Mouse (Mus musculus): ENCODE measurements around the gene Ccr9.

DNA sequence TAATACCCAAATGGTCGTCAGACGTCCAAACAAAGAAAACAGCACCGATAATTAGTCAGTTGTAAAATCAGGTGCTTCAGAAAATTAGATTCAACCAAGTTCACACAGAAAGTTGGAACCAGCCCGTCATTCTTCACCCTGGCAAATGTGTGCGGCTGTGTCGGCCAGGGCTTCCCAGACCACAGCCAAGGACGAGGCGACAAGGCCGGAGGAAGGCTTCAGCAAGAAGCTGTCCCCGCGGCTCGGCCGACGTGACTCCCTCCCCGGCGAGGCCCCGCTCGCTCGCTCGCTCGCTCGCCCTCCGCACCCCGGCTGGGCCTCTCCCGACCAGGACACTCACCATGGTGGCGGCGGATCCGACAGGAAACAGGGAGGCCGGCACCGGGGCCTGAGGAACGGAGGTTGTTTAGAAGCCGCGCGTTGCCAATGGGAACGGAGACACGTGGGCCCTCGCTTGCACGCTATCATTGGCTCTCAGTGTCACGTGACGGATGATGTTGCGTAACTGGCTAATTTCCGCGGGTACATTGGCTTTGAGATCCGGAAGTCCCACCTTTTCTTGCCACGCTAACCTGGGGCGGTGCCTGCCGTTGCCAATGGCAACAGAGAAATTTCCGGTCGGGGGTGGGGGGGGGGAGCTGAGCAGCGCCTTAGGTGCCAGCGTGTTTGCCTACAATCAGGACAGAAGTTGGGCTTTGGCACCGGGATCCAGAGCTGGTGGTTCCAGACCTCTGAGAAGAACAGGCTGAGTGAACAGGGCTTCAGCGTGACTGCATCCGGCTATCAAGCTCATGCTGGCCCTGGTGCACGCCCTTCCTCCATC lies 39.2 kb downstream of the Ccr9 start, which contains the start of gene Lztfl1:
- TF ChIP-seq CTCF (IDR thresholded peaks at IDR 0.05; ENCODE audit: borderline replicate concordance, insufficient read depth, low read length) (no peak), POLR2A (IDR thresholded peaks at IDR 0.05; ENCODE audit: low read depth, low read length) (peak; percentile 62)

Data from embryonic fibroblast, embryonic 13.5 days (primary cell).